Mouse (Mus musculus): ENCODE results near the gene Olfr270. TPM values are rescaled to one million over a fixed set of nuclear protein-coding genes. Genes with fewer than 3 reads are reported as not detected.

The Olfr270 gene
- polyA plus RNA-seq, 1 experiment from 2014 or later: not detected

- Histone ChIP-seq H3K36me3 (ENCODE audit: control insufficient read depth, insufficient read depth, low read length) (no peaks in the 10 kb centered on the region), H3K27me3 (ENCODE audit: control insufficient read depth, insufficient read depth, low read length) (no peaks in the 10 kb centered on the region), H3K4me3 (replicated peaks; ENCODE audit: low read depth, low read length) (no peak overlapping the region), H3K4me2 (ENCODE audit: low read length) (no peak overlapping the region), H3K9ac (replicated peaks; ENCODE audit: low read length) (no peak overlapping the region), H3K4me1 (ENCODE audit: control insufficient read depth, insufficient read depth, low read length) (no peaks in the 10 kb centered on the region), H3K9me3 (ENCODE audit: control insufficient read depth, low read length) (no peaks in the 10 kb centered on the region; the same call in 1 of the 2 replicates), H3K27ac (replicated peaks; ENCODE audit: low read depth, low read length) (no peak overlapping the region)
- 82% methylated on average over 2 of the region's 2 CpGs for WGBS
- ATAC-seq (ENCODE audit: low FRiP score, low TSS enrichment) (no peak), DNase-seq (no peak)
Observed at GRCm38 (mm10) chr4:52986266-52986665, 21.9 kb downstream of the Olfr270 start.

- Histone ChIP-seq H3K36me3 (ENCODE audit: control insufficient read depth, insufficient read depth, low read length) (no peaks in the 10 kb centered on the region), H3K4me1 (ENCODE audit: control insufficient read depth, insufficient read depth, low read length) (no peaks in the 10 kb centered on the region), H3K9ac (replicated peaks; ENCODE audit: low read length) (no peak within 1 kb of the TSS), H3K4me2 (ENCODE audit: low read length) (peak within 1 kb of the TSS; percentile 34), H3K4me3 (replicated peaks; ENCODE audit: low read depth, low read length) (no peak within 1 kb of the TSS), H3K27me3 (ENCODE audit: control insufficient read depth, insufficient read depth, low read length) (no peaks in the 10 kb centered on the region), H3K27ac (replicated peaks; ENCODE audit: low read depth, low read length) (no peak within 1 kb of the TSS), H3K9me3 (ENCODE audit: control insufficient read depth, low read length) (no peaks in the 10 kb centered on the region; the same call in 1 of the 2 replicates)
- no peak for ATAC-seq (ENCODE audit: low FRiP score, low TSS enrichment)
- 33% methylated on average over 12 of the region's 12 CpGs for WGBS
- DNase-seq: peak; percentile 28
Observed at GRCm38 (mm10) chr4:52989248-52989647, 24.9 kb downstream of the Olfr270 start, which contains the start of gene Nipsnap3a. TSS of gene Nipsnap3a (plus strand) at chr4:52989272.

GRCm38 (mm10) chr4:52999449-52999848 lies 35.1 kb downstream of the Olfr270 start:
- Histone ChIP-seq H3K9me3 (ENCODE audit: control insufficient read depth, low read length) (no peaks in the 10 kb centered on the region), H3K27me3 (ENCODE audit: control insufficient read depth, insufficient read depth, low read length) (no peaks in the 10 kb centered on the region), H3K4me3 (replicated peaks; ENCODE audit: low read depth, low read length) (no peak overlapping the region), H3K36me3 (ENCODE audit: control insufficient read depth, insufficient read depth, low read length) (no peaks in the 10 kb centered on the region), H3K4me1 (ENCODE audit: control insufficient read depth, insufficient read depth, low read length) (no peaks in the 10 kb centered on the region), H3K9ac (replicated peaks; ENCODE audit: low read length) (no peak overlapping the region), H3K27ac (replicated peaks; ENCODE audit: low read depth, low read length) (no peak overlapping the region), H3K4me2 (ENCODE audit: low read length) (no peak overlapping the region)
- no peak for ATAC-seq (ENCODE audit: low FRiP score, low TSS enrichment)
- WGBS: 96% methylated on average over 6 of the region's 6 CpGs
- no peak for DNase-seq

GRCm38 (mm10) chr4:53000154-53000553 lies 35.8 kb downstream of the Olfr270 start:
- Histone ChIP-seq H3K4me2 (ENCODE audit: low read length) (no peak overlapping the region), H3K36me3 (ENCODE audit: control insufficient read depth, insufficient read depth, low read length) (no peaks in the 10 kb centered on the region), H3K4me1 (ENCODE audit: control insufficient read depth, insufficient read depth, low read length) (no peaks in the 10 kb centered on the region), H3K27me3 (ENCODE audit: control insufficient read depth, insufficient read depth, low read length) (no peaks in the 10 kb centered on the region), H3K4me3 (replicated peaks; ENCODE audit: low read depth, low read length) (no peak overlapping the region), H3K9me3 (ENCODE audit: control insufficient read depth, low read length) (no peaks in the 10 kb centered on the region), H3K9ac (replicated peaks; ENCODE audit: low read length) (no peak overlapping the region), H3K27ac (replicated peaks; ENCODE audit: low read depth, low read length) (no peak overlapping the region)
- ATAC-seq (ENCODE audit: low FRiP score, low TSS enrichment): no peak
- WGBS: 91% methylated on average over 8 of the region's 8 CpGs
- no peak for DNase-seq

- Histone ChIP-seq H3K4me1 (ENCODE audit: control insufficient read depth, insufficient read depth, low read length) (no peaks in the 10 kb centered on the region), H3K27me3 (ENCODE audit: control insufficient read depth, insufficient read depth, low read length) (no peaks in the 10 kb centered on the region), H3K36me3 (ENCODE audit: control insufficient read depth, insufficient read depth, low read length) (no peaks in the 10 kb centered on the region; the same call in 1 of the 2 replicates), H3K9me3 (ENCODE audit: control insufficient read depth, low read length) (no peaks in the 10 kb centered on the region), H3K9ac (replicated peaks; ENCODE audit: low read length) (no peak overlapping the region), H3K4me2 (ENCODE audit: low read length) (no peak overlapping the region), H3K4me3 (replicated peaks; ENCODE audit: low read depth, low read length) (no peak overlapping the region), H3K27ac (replicated peaks; ENCODE audit: low read depth, low read length) (no peak overlapping the region)
- no peak for ATAC-seq (ENCODE audit: low FRiP score, low TSS enrichment)
- WGBS: 68% methylated on average over 4 of the region's 4 CpGs
- DNase-seq: peak; percentile 79
Observed at GRCm38 (mm10) chr4:53009183-53009582, 44.8 kb downstream of the Olfr270 start.

GRCm38 (mm10) chr4:53009871-53010270 lies 45.5 kb downstream of the Olfr270 start:
- Histone ChIP-seq H3K4me2 (ENCODE audit: low read length) (no peak overlapping the region), H3K27me3 (ENCODE audit: control insufficient read depth, insufficient read depth, low read length) (no peaks in the 10 kb centered on the region), H3K9me3 (ENCODE audit: control insufficient read depth, low read length) (no peaks in the 10 kb centered on the region), H3K9ac (replicated peaks; ENCODE audit: low read length) (no peak overlapping the region), H3K36me3 (ENCODE audit: control insufficient read depth, insufficient read depth, low read length) (peaks cover 7% of the 10 kb centered on the region; the same call in 1 of the 2 replicates), H3K4me3 (replicated peaks; ENCODE audit: low read depth, low read length) (no peak overlapping the region), H3K27ac (replicated peaks; ENCODE audit: low read depth, low read length) (no peak overlapping the region), H3K4me1 (ENCODE audit: control insufficient read depth, insufficient read depth, low read length) (no peaks in the 10 kb centered on the region)
- DNase-seq (no peak), ATAC-seq (ENCODE audit: low FRiP score, low TSS enrichment) (no peak)
- WGBS: 95% methylated on average over 4 of the region's 4 CpGs

- peak within 1 kb of the TSS; percentile 90 for H3K27ac ChIP-seq (replicated peaks; ENCODE audit: low read depth, low read length)
- H3K36me3 ChIP-seq (ENCODE audit: control insufficient read depth, insufficient read depth, low read length): peaks cover 23% of the 10 kb centered on the region
- H3K9ac ChIP-seq (replicated peaks; ENCODE audit: low read length): peak within 1 kb of the TSS; percentile 72
- no peaks in the 10 kb centered on the region for H3K4me1 ChIP-seq (ENCODE audit: control insufficient read depth, insufficient read depth, low read length)
- H3K27me3 ChIP-seq (ENCODE audit: control insufficient read depth, insufficient read depth, low read length): no peaks in the 10 kb centered on the region
- peak within 1 kb of the TSS; percentile 66 for H3K4me2 ChIP-seq (ENCODE audit: low read length)
- H3K4me3 ChIP-seq (replicated peaks; ENCODE audit: low read depth, low read length): peak within 1 kb of the TSS; percentile 73
- ATAC-seq (ENCODE audit: low FRiP score, low TSS enrichment) (peak; percentile 96), DNase-seq (peak; percentile 98)
- under 1% methylated on average over 62 of the region's 63 CpGs for WGBS
- peaks cover 5% of the 10 kb centered on the region; the same call in 1 of the 2 replicates for H3K9me3 ChIP-seq (ENCODE audit: control insufficient read depth, low read length)
Observed at GRCm38 (mm10) chr4:53011732-53012361, 47.5 kb downstream of the Olfr270 start, which contains the start of gene Nipsnap3b. TSS of gene Nipsnap3b (plus strand) at chr4:53011880.

- H3K9ac ChIP-seq (replicated peaks; ENCODE audit: low read length): no peak overlapping the region
- 91% methylated on average over 7 of the region's 7 CpGs for WGBS
- H3K9me3 ChIP-seq (ENCODE audit: control insufficient read depth, low read length): peaks cover 7% of the 10 kb centered on the region; the same call in 1 of the 2 replicates
- H3K4me1 ChIP-seq (ENCODE audit: control insufficient read depth, insufficient read depth, low read length): no peaks in the 10 kb centered on the region
- H3K36me3 ChIP-seq (ENCODE audit: control insufficient read depth, insufficient read depth, low read length): peaks cover 39% of the 10 kb centered on the region
- DNase-seq (no peak), ATAC-seq (ENCODE audit: low FRiP score, low TSS enrichment) (no peak)
- no peak overlapping the region for H3K4me2 ChIP-seq (ENCODE audit: low read length)
- H3K27me3 ChIP-seq (ENCODE audit: control insufficient read depth, insufficient read depth, low read length): no peaks in the 10 kb centered on the region
- H3K27ac ChIP-seq (replicated peaks; ENCODE audit: low read depth, low read length): no peak overlapping the region
- H3K4me3 ChIP-seq (replicated peaks; ENCODE audit: low read depth, low read length): no peak overlapping the region
Observed at GRCm38 (mm10) chr4:53014421-53014820, 50.1 kb downstream of the Olfr270 start.

- Histone ChIP-seq H3K4me1 (ENCODE audit: control insufficient read depth, insufficient read depth, low read length) (no peaks in the 10 kb centered on the region), H3K27ac (replicated peaks; ENCODE audit: low read depth, low read length) (no peak overlapping the region), H3K9me3 (ENCODE audit: control insufficient read depth, low read length) (peaks cover 7% of the 10 kb centered on the region; the same call in 1 of the 2 replicates), H3K36me3 (ENCODE audit: control insufficient read depth, insufficient read depth, low read length) (peaks cover 44% of the 10 kb centered on the region), H3K4me2 (ENCODE audit: low read length) (no peak overlapping the region), H3K9ac (replicated peaks; ENCODE audit: low read length) (no peak overlapping the region), H3K4me3 (replicated peaks; ENCODE audit: low read depth, low read length) (no peak overlapping the region), H3K27me3 (ENCODE audit: control insufficient read depth, insufficient read depth, low read length) (no peaks in the 10 kb centered on the region)
- 96% methylated on average over 3 of the region's 3 CpGs for WGBS
- ATAC-seq (ENCODE audit: low FRiP score, low TSS enrichment) (no peak), DNase-seq (no peak)
Observed at GRCm38 (mm10) chr4:53015024-53015423, 50.7 kb downstream of the Olfr270 start.
